Mouse (Mus musculus) spleen, adult 2 months (tissue): Measurements from ENCODE around the gene Plk3. TPM values are rescaled to one million over a fixed set of nuclear protein-coding genes. Genes with fewer than 3 reads are reported as not detected.

ENCODE experiments used
- DNase-seq, 2 experiments: peaks; one replicate each; pipeline versions ENCODE4 v3.0.0 to v3.0.0-alpha.2; 2012 to 2021; ENCODE audit warnings: low spot score in 2 of 2, low read depth in 1 of 2
- H3K27ac ChIP-seq: fragments of 200-500 bp; 2 replicates; pipeline ENCODE4 v1.5.1; 2012; ENCODE audit warnings: low read length, inconsistent platforms; ENCODE audit not compliant: insufficient read depth
- H3K27me3 ChIP-seq: fragments of 200-500 bp; 2 replicates; pipeline ENCODE4 v1.6.1; 2012; ENCODE audit warnings: mild to moderate bottlenecking, moderate library complexity, low read length, inconsistent platforms; ENCODE audit not compliant: control insufficient read depth, insufficient read depth
- H3K36me3 ChIP-seq: fragments of 200-500 bp; 2 replicates; pipeline ENCODE4 v1.6.1; 2012; ENCODE audit warnings: mild to moderate bottlenecking, low read length, inconsistent platforms; ENCODE audit not compliant: control insufficient read depth, insufficient read depth
- H3K4me1 ChIP-seq: fragments of 200-500 bp; 2 replicates; pipeline ENCODE4 v1.6.1; 2011; ENCODE audit warnings: inconsistent platforms; ENCODE audit not compliant: control insufficient read depth, insufficient read depth, insufficient read length
- H3K4me3 ChIP-seq: fragments of 200-500 bp; 2 replicates; pipeline ENCODE4 v1.5.1; 2011; ENCODE audit warnings: mild to moderate bottlenecking, inconsistent platforms; ENCODE audit not compliant: insufficient read depth, insufficient read length; ENCODE audit errors: extremely low read depth
- CTCF ChIP-seq: fragments of 200-500 bp; IDR thresholded peaks from 2 replicates; pipeline ENCODE4 v1.5.1; 2011; ENCODE audit warnings: mild to moderate bottlenecking, inconsistent platforms; ENCODE audit not compliant: insufficient read depth, insufficient read length, insufficient replicate concordance; ENCODE audit errors: extremely low read depth
- POLR2A ChIP-seq: fragments of 200-500 bp; IDR thresholded peaks from 2 replicates; pipeline ENCODE4 v1.6.1; 2011; ENCODE audit warnings: low read depth, low read length, inconsistent platforms
- WGBS: fragments of 180-500 bp; shearing (Covaris S2); methylation state at CpG from one replicate; pipeline ENCODE4 v1.1.7; 2018; 5-methylcytosine and 5-hydroxymethylcytosine counted together
- polyA plus RNA-seq: library from polyadenylated mRNA; depleted of rRNA; stranded (reverse); fragments of >200 nt; gene quantifications from 2 replicates; pipeline ENCODE4 v1.2.3, GENCODE M21; 2012

Gene Plk3
- polyA plus RNA-seq, 1 experiment: 12.4 TPM

GRCm38 (mm10) chr4:117098764-117099036, 35.1 kb downstream of the Plk3 start:
- Histone ChIP-seq H3K36me3 (no peaks in the 10 kb centered on the region), H3K4me3 (no peak overlapping the region), H3K27ac (no peak overlapping the region), H3K4me1 (peaks cover 2% of the 10 kb centered on the region; the same call in 1 of the 2 replicates), H3K27me3 (peaks cover 6% of the 10 kb centered on the region)
- WGBS: 79% methylated on average over 2 of the region's 2 CpGs
- no peak for TF ChIP-seq CTCF
- no peak for TF ChIP-seq POLR2A
- no peak for DNase-seq

- no peaks in the 10 kb centered on the region for H3K36me3 ChIP-seq
- no peak for DNase-seq
- H3K4me3 ChIP-seq: no peak overlapping the region
- no peak for TF ChIP-seq CTCF
- no peak for TF ChIP-seq POLR2A
- peaks cover 6% of the 10 kb centered on the region for H3K27me3 ChIP-seq
- WGBS: 78% methylated on average over 8 of the region's 8 CpGs
- peaks cover 2% of the 10 kb centered on the region; the same call in 1 of the 2 replicates for H3K4me1 ChIP-seq
- H3K27ac ChIP-seq: no peak overlapping the region
These were observed 35.6 kb downstream of the Plk3 start for GRCm38 (mm10) chr4:117097969-117098763.

DNA sequence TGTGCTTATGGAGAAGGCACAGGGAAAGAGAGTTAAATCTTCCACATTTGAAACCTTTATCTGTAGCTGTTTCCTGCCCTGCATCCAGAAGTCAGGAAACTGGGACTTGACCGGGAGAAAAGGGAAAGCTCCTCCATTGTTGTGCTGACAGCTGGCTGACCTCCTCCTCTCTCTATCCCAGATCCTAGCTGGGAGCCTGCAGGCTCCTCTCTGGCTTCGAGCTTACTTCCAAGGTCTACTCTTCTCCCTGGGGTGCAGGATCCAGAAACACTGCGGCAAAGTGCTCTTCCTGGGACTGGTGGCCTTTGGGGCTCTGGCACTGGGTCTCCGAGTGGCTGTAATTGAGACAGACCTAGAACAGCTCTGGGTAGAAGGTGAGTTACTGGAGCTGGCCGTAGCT, 37.1 kb downstream of the Plk3 start:
- Histone ChIP-seq H3K4me3 (no peak overlapping the region), H3K36me3 (no peaks in the 10 kb centered on the region), H3K27me3 (peaks cover 6% of the 10 kb centered on the region), H3K4me1 (peaks cover 2% of the 10 kb centered on the region; the same call in 1 of the 2 replicates), H3K27ac (no peak overlapping the region)
- DNase-seq: no peak
- TF ChIP-seq CTCF: no peak
- no peak for TF ChIP-seq POLR2A
- 28% methylated on average over 5 of the region's 5 CpGs for WGBS

DNA sequence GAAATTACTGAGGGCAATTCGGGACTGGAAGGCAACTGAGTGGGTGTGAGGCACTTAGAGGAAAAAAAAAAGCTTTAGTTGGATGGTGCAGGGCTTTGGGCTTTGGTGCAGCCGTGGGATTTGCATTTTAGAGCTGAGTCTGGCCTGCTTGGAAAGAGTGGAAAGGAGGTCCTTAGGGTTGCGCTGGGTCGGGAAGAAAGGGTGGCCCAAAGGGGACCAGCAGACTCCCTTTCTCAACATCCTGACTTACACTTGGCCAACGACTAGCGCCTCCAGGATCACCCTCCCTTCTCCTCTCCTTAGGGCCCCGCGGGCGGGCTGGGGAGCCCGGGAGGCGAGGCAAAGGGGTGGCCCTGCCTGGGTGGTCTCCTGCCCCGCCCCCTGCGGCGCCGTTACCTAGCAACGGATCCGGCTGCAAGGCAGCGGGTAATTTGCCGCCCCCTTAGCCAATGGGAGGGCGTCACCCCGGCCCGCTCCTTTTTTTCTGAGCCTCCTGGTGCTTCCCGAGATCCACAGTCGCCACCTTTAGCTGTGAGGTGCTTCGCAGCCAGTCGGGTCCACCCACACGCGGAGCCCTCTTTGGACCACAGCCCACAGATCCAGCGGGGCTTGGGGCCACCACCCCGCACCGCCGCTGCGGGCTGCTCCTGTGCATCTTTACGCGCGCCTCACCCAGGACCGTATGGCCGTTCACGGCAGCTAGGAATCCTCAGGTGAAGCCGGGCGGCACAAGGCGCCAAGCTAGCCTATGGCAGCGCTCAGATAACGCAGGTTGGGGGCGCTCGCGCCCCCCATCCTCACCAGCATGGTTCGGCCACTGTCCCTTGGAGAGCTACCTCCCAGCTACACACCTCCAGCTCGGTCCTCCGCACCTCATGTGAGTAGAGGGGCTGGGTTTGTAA, 38.0 kb downstream of the Plk3 start, which contains the start of gene Ptch2:
Gene Ptch2, plus strand, starts transcription at position 525 of the 902 bp plus-strand sequence.
- H3K36me3 ChIP-seq: no peaks in the 10 kb centered on the region

DNA sequence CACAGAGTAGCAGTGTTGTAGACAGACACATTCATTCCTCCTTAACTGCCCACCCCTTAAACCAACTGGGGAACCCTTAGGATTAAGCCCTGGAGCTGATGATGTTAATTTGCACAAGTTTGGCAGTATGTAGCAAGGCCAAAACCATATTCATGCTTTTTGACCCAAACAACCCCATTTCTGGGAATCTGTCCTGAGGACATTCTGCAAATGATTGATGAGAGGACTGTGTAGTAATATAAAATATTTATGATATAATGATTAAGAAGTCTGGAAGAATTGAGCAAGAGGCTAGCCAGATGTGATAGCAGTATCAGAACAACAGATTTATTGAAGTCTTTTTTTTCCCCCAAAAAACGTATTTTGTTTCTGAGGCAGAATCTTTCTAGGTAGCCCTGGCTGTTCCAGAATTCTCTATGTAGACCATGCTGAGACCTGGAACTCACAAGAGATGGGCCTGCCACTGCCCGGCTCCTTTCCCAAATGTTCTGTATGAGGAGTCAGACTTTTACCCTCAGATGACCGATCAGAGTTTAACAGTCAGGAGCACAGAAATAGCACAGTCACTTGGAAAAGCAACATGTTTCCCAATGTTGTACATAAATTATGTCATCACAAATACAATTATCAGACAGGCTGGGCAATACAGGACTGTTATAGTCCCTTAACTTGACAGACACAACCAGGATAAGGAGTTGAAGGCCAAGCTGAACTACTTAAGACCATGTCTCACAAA, 39.0 kb downstream of the Plk3 start:
- Histone ChIP-seq H3K36me3 (no peaks in the 10 kb centered on the region), H3K27ac (no peak overlapping the region), H3K27me3 (peaks cover 6% of the 10 kb centered on the region), H3K4me1 (peaks cover 2% of the 10 kb centered on the region; the same call in 1 of the 2 replicates), H3K4me3 (no peak overlapping the region)
- no peak for TF ChIP-seq CTCF
- TF ChIP-seq POLR2A: no peak
- no peak for DNase-seq
- 91% methylated on average over 3 of the region's 3 CpGs for WGBS

More for the DNA sequence above, 38.0 kb downstream of the Plk3 start, which contains the start of gene Ptch2:
- TF ChIP-seq POLR2A: no peak
- no peak for TF ChIP-seq CTCF
- peaks cover 6% of the 10 kb centered on the region for H3K27me3 ChIP-seq
- H3K4me1 ChIP-seq: peaks cover 2% of the 10 kb centered on the region; the same call in 1 of the 2 replicates
- DNase-seq: no peak
- no peak within 1 kb of the TSS for H3K27ac ChIP-seq
- peak within 1 kb of the TSS; percentile 22; the same call in 1 of the 2 replicates for H3K4me3 ChIP-seq
- WGBS: 5% methylated on average over 50 of the region's 50 CpGs

- no peak for TF ChIP-seq POLR2A
- TF ChIP-seq CTCF: no peak
- 0 out of 2 replicates have a peak, but pooled peaks cover 2% of the 10 kb centered on the region for H3K36me3 ChIP-seq
These were observed 43.2 kb downstream of the Plk3 start for GRCm38 (mm10) chr4:117090586-117090985.

More at GRCm38 (mm10) chr4:117090586-117090985, 43.2 kb downstream of the Plk3 start:
- no peak for DNase-seq
- Histone ChIP-seq H3K4me1 (no peaks in the 10 kb centered on the region), H3K27ac (no peak overlapping the region), H3K4me3 (no peak overlapping the region), H3K27me3 (0 out of 2 replicates have a peak, but pooled peaks cover under 1% of the 10 kb centered on the region)
- 84% methylated on average over 7 of the region's 7 CpGs for WGBS
